Mouse (Mus musculus): ENCODE measurements at regions not wholly inside any gene's neighbourhood (a gene's known extent, or its start where the extent isn't known, plus 50 kb on each side); places are given as distances from the start of the nearest gene placed in this dataset.
A peak's percentile ranks its signal among the peaks of the same experiment; 100 is the strongest.

DNA sequence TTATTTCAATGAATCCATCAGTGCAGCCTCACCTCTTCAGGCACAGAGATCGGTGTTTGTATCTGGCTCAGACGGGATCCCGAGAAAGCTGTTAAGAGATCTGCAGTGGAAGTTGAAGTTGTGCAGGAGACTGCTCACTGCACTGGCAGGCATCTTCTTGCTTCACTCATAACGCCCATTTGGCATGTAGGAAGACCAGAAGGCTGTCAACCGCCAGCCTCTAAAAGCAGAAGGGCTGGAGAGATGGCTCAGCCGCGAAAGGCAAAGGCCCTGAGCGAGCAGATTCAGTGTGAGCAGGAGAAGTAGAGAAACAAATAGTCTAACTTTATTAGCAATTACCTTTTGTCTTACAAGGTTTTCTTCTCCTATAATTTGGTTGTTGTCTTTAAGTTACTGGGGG lies 114.3 kb upstream of the Ankrd55 start:
- Histone ChIP-seq H3K27me3 (ENCODE audit: insufficient read depth, low read length) (no peaks in the 10 kb centered on the region), H3K4me3 (ENCODE audit: low read depth, low read length) (no peak overlapping the region), H3K27ac (ENCODE audit: low read depth, low read length) (no peak overlapping the region), H3K9me3 (ENCODE audit: low read length) (no peaks in the 10 kb centered on the region), H3K4me1 (ENCODE audit: insufficient read depth, low read length) (no peaks in the 10 kb centered on the region), H3K4me2 (ENCODE audit: low read depth, low read length, poor library complexity, severe bottlenecking) (no peak overlapping the region), H3K36me3 (ENCODE audit: insufficient read depth, low read length) (no peaks in the 10 kb centered on the region), H3K9ac (replicated peaks; ENCODE audit: low read length, poor library complexity, severe bottlenecking) (no peak overlapping the region)
- WGBS: 88% methylated on average over 8 of the region's 8 CpGs
- ATAC-seq (ENCODE audit: low FRiP score): no peak
- DNase-seq (ENCODE audit: low spot score): no peak
- TF ChIP-seq CTCF (IDR thresholded peaks at IDR 0.05): no peak

DNA sequence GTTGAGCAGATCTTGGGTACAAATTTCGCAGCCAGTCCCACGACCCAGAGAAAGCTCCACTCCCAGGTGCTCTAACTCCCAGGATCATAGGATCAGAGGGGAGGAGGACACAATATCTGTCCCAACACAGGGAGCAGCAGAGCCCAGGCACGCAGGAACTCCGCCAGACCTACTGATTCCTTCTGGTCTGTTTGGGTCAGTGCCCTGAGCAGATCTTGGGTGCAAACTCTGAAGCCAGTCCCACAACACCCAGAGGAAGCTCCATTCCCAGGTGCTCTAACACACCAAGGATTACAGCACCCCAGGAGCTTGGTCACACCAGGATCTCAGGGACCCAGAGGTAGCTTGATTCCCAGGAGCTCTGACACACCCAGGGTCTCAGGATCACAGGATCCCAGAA lies 110.2 kb upstream of the Ankrd55 start:
- no peaks in the 10 kb centered on the region for H3K9me3 ChIP-seq (ENCODE audit: low read length)
- H3K27me3 ChIP-seq (ENCODE audit: insufficient read depth, low read length): no peaks in the 10 kb centered on the region
- H3K36me3 ChIP-seq (ENCODE audit: insufficient read depth, low read length): no peaks in the 10 kb centered on the region
- ATAC-seq (ENCODE audit: low FRiP score) (no peak), DNase-seq (ENCODE audit: low spot score) (no peak)
- H3K4me1 ChIP-seq (ENCODE audit: insufficient read depth, low read length): no peaks in the 10 kb centered on the region
- 93% methylated on average over 4 of the region's 4 CpGs for WGBS
- H3K4me2 ChIP-seq (ENCODE audit: low read depth, low read length, poor library complexity, severe bottlenecking): no peak overlapping the region
- TF ChIP-seq CTCF (IDR thresholded peaks at IDR 0.05): no peak
- H3K9ac ChIP-seq (replicated peaks; ENCODE audit: low read length, poor library complexity, severe bottlenecking): no peak overlapping the region
- H3K27ac ChIP-seq (ENCODE audit: low read depth, low read length): no peak overlapping the region
- H3K4me3 ChIP-seq (ENCODE audit: low read depth, low read length): no peak overlapping the region

DNA sequence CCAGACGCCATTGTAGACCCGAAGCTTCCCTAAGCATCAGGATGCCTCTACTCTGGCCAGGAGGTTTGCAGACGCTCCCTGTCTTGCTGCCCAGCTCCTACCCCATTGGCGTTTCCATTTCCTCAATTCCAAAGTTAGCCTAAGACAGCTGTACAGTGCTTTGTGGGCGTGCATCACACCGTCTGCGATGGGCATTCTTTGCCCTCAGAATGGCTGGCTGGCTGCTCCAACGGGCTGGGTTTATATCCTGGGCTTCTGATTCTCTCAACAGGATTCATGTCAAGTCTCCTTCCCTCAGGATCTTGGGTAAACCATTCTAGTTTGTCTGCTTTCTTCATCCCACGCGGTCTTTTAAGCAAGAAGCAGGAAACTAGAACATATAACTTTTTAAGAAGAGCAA lies 104.3 kb upstream of the Ankrd55 start:
- Histone ChIP-seq H3K4me2 (ENCODE audit: low read depth, low read length, poor library complexity, severe bottlenecking) (no peak overlapping the region), H3K4me3 (ENCODE audit: low read depth, low read length) (no peak overlapping the region), H3K4me1 (ENCODE audit: insufficient read depth, low read length) (no peaks in the 10 kb centered on the region), H3K9ac (replicated peaks; ENCODE audit: low read length, poor library complexity, severe bottlenecking) (no peak overlapping the region), H3K36me3 (ENCODE audit: insufficient read depth, low read length) (no peaks in the 10 kb centered on the region), H3K27ac (ENCODE audit: low read depth, low read length) (no peak overlapping the region), H3K9me3 (ENCODE audit: low read length) (no peaks in the 10 kb centered on the region), H3K27me3 (ENCODE audit: insufficient read depth, low read length) (no peaks in the 10 kb centered on the region)
- TF ChIP-seq CTCF (IDR thresholded peaks at IDR 0.05): no peak
- ATAC-seq (ENCODE audit: low FRiP score) (no peak), DNase-seq (ENCODE audit: low spot score) (no peak)
- WGBS: 95% methylated on average over 10 of the region's 10 CpGs

DNA sequence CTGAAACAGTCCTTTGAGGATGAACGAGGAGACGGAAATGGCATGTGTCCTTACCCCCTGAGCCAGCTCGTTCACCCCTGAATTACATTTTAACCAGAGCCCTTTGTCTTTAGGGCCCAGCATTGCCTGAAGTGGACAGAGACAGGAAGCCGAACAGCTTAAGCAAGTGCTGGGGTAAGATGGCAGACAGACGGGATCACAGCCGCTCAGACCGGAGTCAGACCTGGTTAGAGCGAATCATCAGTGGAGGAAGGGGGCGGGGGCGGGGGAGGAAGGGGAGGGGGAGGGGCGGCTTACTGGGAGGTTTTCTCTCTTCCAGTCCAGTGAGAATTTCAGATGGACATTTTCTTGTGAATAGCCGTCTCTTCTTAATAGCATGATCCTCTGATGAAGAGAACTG lies 103.1 kb upstream of the Ankrd55 start:
- Histone ChIP-seq H3K9ac (replicated peaks; ENCODE audit: low read length, poor library complexity, severe bottlenecking) (no peak overlapping the region), H3K27ac (ENCODE audit: low read depth, low read length) (no peak overlapping the region), H3K4me2 (ENCODE audit: low read depth, low read length, poor library complexity, severe bottlenecking) (no peak overlapping the region), H3K9me3 (ENCODE audit: low read length) (no peaks in the 10 kb centered on the region), H3K4me3 (ENCODE audit: low read depth, low read length) (no peak overlapping the region), H3K4me1 (ENCODE audit: insufficient read depth, low read length) (no peaks in the 10 kb centered on the region), H3K27me3 (ENCODE audit: insufficient read depth, low read length) (no peaks in the 10 kb centered on the region; the same call in 1 of the 2 replicates), H3K36me3 (ENCODE audit: insufficient read depth, low read length) (no peaks in the 10 kb centered on the region)
- ATAC-seq (ENCODE audit: low FRiP score) (no peak), DNase-seq (ENCODE audit: low spot score) (no peak)
- TF ChIP-seq CTCF (IDR thresholded peaks at IDR 0.05): no peak
- WGBS: 38% methylated on average over 9 of the region's 12 CpGs

DNA sequence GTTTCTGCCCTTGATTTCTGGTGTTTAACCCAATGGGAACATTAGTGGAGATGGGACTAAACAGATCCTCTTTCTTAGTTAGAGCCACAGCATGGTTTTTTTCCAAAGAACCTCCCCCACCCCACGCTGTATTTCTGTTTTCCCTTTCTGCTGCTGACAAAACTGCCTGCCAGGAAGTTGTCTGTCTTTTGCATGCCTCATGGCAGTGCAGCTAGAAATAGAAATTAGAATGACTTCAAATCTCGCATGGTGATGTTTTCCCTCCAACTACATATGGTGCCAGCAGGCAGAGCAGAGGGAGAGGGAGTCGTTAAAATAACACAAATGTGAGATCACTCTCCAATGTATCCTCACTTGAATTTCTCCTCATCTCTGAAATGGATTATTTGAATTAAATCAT lies 101.0 kb upstream of the Ankrd55 start:
- Histone ChIP-seq H3K4me3 (ENCODE audit: low read depth, low read length) (no peak overlapping the region), H3K27ac (ENCODE audit: low read depth, low read length) (no peak overlapping the region), H3K4me2 (ENCODE audit: low read depth, low read length, poor library complexity, severe bottlenecking) (no peak overlapping the region), H3K4me1 (ENCODE audit: insufficient read depth, low read length) (no peaks in the 10 kb centered on the region), H3K27me3 (ENCODE audit: insufficient read depth, low read length) (no peaks in the 10 kb centered on the region; the same call in 1 of the 2 replicates), H3K9ac (replicated peaks; ENCODE audit: low read length, poor library complexity, severe bottlenecking) (no peak overlapping the region), H3K36me3 (ENCODE audit: insufficient read depth, low read length) (no peaks in the 10 kb centered on the region), H3K9me3 (ENCODE audit: low read length) (no peaks in the 10 kb centered on the region)
- DNase-seq (ENCODE audit: low spot score) (no peak), ATAC-seq (ENCODE audit: low FRiP score) (no peak)
- TF ChIP-seq CTCF (IDR thresholded peaks at IDR 0.05): no peak
- WGBS: 56% methylated on average over 3 of the region's 3 CpGs

DNA sequence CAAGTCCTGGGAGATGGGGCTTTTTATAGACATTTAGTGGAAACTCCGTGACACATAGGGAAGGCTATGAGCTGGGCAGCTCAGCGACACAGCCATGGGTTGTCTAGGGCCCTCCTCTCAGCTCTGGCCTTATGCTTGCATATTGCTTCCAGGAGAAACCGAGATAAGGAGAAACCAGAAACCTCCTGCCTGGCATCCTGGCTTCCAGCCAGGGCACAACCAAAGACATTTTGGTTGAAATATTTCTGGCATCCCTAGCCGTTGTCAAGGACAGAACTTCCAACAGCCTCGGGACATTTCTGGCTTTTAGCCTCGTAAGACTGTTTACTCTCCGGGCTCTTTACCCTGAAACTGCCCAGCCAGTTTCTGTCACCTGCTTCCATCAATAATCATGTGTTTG lies 99.9 kb upstream of the Ankrd55 start:
- ATAC-seq (ENCODE audit: low FRiP score) (no peak), DNase-seq (ENCODE audit: low spot score) (peak; percentile 62)
- WGBS: 80% methylated on average over 7 of the region's 7 CpGs

More for the DNA sequence above, 99.9 kb upstream of the Ankrd55 start:
- Histone ChIP-seq H3K4me2 (ENCODE audit: low read depth, low read length, poor library complexity, severe bottlenecking) (no peak overlapping the region), H3K9me3 (ENCODE audit: low read length) (no peaks in the 10 kb centered on the region), H3K4me1 (ENCODE audit: insufficient read depth, low read length) (no peaks in the 10 kb centered on the region), H3K27me3 (ENCODE audit: insufficient read depth, low read length) (no peaks in the 10 kb centered on the region; the same call in 1 of the 2 replicates), H3K4me3 (ENCODE audit: low read depth, low read length) (no peak overlapping the region), H3K36me3 (ENCODE audit: insufficient read depth, low read length) (no peaks in the 10 kb centered on the region), H3K9ac (replicated peaks; ENCODE audit: low read length, poor library complexity, severe bottlenecking) (no peak overlapping the region), H3K27ac (ENCODE audit: low read depth, low read length) (no peak overlapping the region)
- no peak for TF ChIP-seq CTCF (IDR thresholded peaks at IDR 0.05)
